Mouse (Mus musculus) liver, adult 2 months (tissue): ENCODE measurements around the gene Adamts6. TPM values are rescaled to one million over a fixed set of nuclear protein-coding genes. Genes with fewer than 3 reads are reported as not detected.

Source experiments
- DNase-seq: peaks from one replicate; pipeline ENCODE4 v3.0.0-alpha.2; 2011; ENCODE audit warnings: low read depth, low spot score; ENCODE audit errors: extremely low read depth
- H3K27ac ChIP-seq: fragments of 200-500 bp; replicated peaks from 2 replicates; pipeline ENCODE4 v1.5.1; 2012; ENCODE audit warnings: low read depth, mild to moderate bottlenecking, control low read depth, inconsistent platforms, low read length; ENCODE audit not compliant: insufficient read depth
- H3K27me3 ChIP-seq: fragments of 200-500 bp; 2 replicates; pipeline ENCODE4 v1.6.1; 2012; ENCODE audit warnings: mild to moderate bottlenecking, moderate library complexity, low read length, inconsistent platforms; ENCODE audit not compliant: control insufficient read depth, insufficient read depth
- H3K36me3 ChIP-seq: fragments of 200-500 bp; 2 replicates; pipeline ENCODE4 v1.6.1; 2012; ENCODE audit warnings: low read length, inconsistent platforms; ENCODE audit not compliant: control insufficient read depth, insufficient read depth
- H3K4me1 ChIP-seq: fragments of 200-500 bp; 2 replicates; pipeline ENCODE4 v1.6.1; 2011; ENCODE audit warnings: low read length; ENCODE audit not compliant: control insufficient read depth, insufficient read depth
- H3K4me3 ChIP-seq: fragments of 200-500 bp; 2 replicates; pipeline ENCODE4 v1.5.1; 2011; ENCODE audit warnings: low read depth, mild to moderate bottlenecking, control low read depth, low read length, moderate library complexity; ENCODE audit not compliant: insufficient read depth
- H3K79me2 ChIP-seq: fragments of 200-500 bp; 2 replicates; pipeline ENCODE4 v1.6.1; 2012; ENCODE audit warnings: inconsistent platforms, mild to moderate bottlenecking, low read length, moderate library complexity; ENCODE audit not compliant: control insufficient read depth, insufficient read depth
- H3K9ac ChIP-seq: fragments of 200-500 bp; 2 replicates; pipeline ENCODE4 v1.6.1; 2012; ENCODE audit warnings: low read depth, mild to moderate bottlenecking, control low read depth, inconsistent platforms, low read length
- CTCF ChIP-seq: fragments of 200-500 bp; IDR thresholded peaks from 2 replicates; pipeline ENCODE4 v1.5.1; 2011; ENCODE audit warnings: low read depth, low read length, control low read depth
- POLR2A ChIP-seq: fragments of 200-500 bp; IDR thresholded peaks from 2 replicates; pipeline ENCODE4 v1.6.1; 2011; ENCODE audit warnings: low read length, control low read depth; ENCODE audit not compliant: insufficient read depth; ENCODE audit errors: extremely low read depth
- WGBS: fragments of 180-500 bp; shearing (Covaris S2); methylation state at CpG from one replicate; pipeline ENCODE4 v1.1.7; 2018; 5-methylcytosine and 5-hydroxymethylcytosine counted together
- polyA plus RNA-seq: library from polyadenylated mRNA; depleted of rRNA; stranded (reverse); fragments of >200 nt; gene quantifications from 2 replicates; pipeline ENCODE4 v1.2.3, GENCODE M21; 2012
- total RNA-seq: library from RNA; depleted of rRNA; stranded (reverse); fragments of >200 nt; gene quantifications from 2 replicates; pipeline ENCODE4 v1.2.3, GENCODE M21; 2014

The Adamts6 gene
- total and polyA plus RNA-seq, 2 experiments = 0.75 to 2.1 TPM

- Histone ChIP-seq H3K4me3 (peak overlapping the region; percentile 45), H3K27me3 (no peaks in the 10 kb centered on the region), H3K9ac (peak overlapping the region; percentile 76), H3K79me2 (no peaks in the 10 kb centered on the region), H3K4me1 (peaks cover 1% of the 10 kb centered on the region; the same call in 1 of the 2 replicates), H3K27ac (peak overlapping the region; percentile 96), H3K36me3 (no peaks in the 10 kb centered on the region)
- TF ChIP-seq POLR2A (no peak), CTCF (no peak)
- WGBS = under 1% methylated on average over 10 of the region's 10 CpGs
- peak; percentile 94 for DNase-seq
These were observed 732 bp upstream of the Adamts6 start for GRCm38 (mm10) chr13:104286897-104287309.

GRCm38 (mm10) chr13:104288226-104288859 is 708 bp downstream of the Adamts6 start:
- 2% methylated on average over 7 of the region's 7 CpGs for WGBS
- Histone ChIP-seq H3K27me3 (no peaks in the 10 kb centered on the region), H3K4me3 (peak overlapping the region; percentile 52), H3K4me1 (peaks cover 1% of the 10 kb centered on the region; the same call in 1 of the 2 replicates), H3K79me2 (no peaks in the 10 kb centered on the region), H3K27ac (peak overlapping the region; percentile 78), H3K9ac (peak overlapping the region; percentile 66; the same call in 1 of the 2 replicates), H3K36me3 (no peaks in the 10 kb centered on the region)
- TF ChIP-seq POLR2A (no peak), CTCF (no peak)
- DNase-seq = peak; percentile 86

- TF ChIP-seq POLR2A = no peak
- no peak for TF ChIP-seq CTCF
- H3K27me3 ChIP-seq = no peaks in the 10 kb centered on the region
- peaks cover 1% of the 10 kb centered on the region; the same call in 1 of the 2 replicates for H3K4me1 ChIP-seq
- H3K36me3 ChIP-seq = no peaks in the 10 kb centered on the region
- no peak overlapping the region for H3K9ac ChIP-seq
- no peak overlapping the region for H3K27ac ChIP-seq
- no peaks in the 10 kb centered on the region for H3K79me2 ChIP-seq
- H3K4me3 ChIP-seq = no peak overlapping the region
- DNase-seq = no peak
These were observed 1.5 kb downstream of the Adamts6 start for GRCm38 (mm10) chr13:104289176-104289575.

GRCm38 (mm10) chr13:104295472-104295871 is 7.8 kb downstream of the Adamts6 start:
- Histone ChIP-seq H3K9ac (no peak overlapping the region), H3K36me3 (no peaks in the 10 kb centered on the region), H3K27ac (no peak overlapping the region), H3K4me1 (no peaks in the 10 kb centered on the region), H3K27me3 (no peaks in the 10 kb centered on the region), H3K79me2 (no peaks in the 10 kb centered on the region), H3K4me3 (no peak overlapping the region)
- 97% methylated on average over 1 of the region's 1 CpGs for WGBS
- DNase-seq = no peak
- TF ChIP-seq CTCF (no peak), POLR2A (no peak)

- H3K36me3 ChIP-seq = no peaks in the 10 kb centered on the region
- H3K27me3 ChIP-seq = no peaks in the 10 kb centered on the region
- no peak overlapping the region for H3K27ac ChIP-seq
- TF ChIP-seq CTCF (no peak), POLR2A (no peak)
- H3K4me1 ChIP-seq = no peaks in the 10 kb centered on the region
- no peak for DNase-seq
- no peaks in the 10 kb centered on the region for H3K79me2 ChIP-seq
- WGBS = 89% methylated on average over 3 of the region's 3 CpGs
- H3K9ac ChIP-seq = no peak overlapping the region
- no peak overlapping the region for H3K4me3 ChIP-seq
These were observed 41.7 kb downstream of the Adamts6 start for GRCm38 (mm10) chr13:104329336-104329735.

GRCm38 (mm10) chr13:104329742-104330141 is 42.1 kb downstream of the Adamts6 start:
- Histone ChIP-seq H3K9ac (no peak overlapping the region), H3K79me2 (no peaks in the 10 kb centered on the region), H3K36me3 (no peaks in the 10 kb centered on the region), H3K27ac (no peak overlapping the region), H3K4me3 (no peak overlapping the region), H3K27me3 (no peaks in the 10 kb centered on the region), H3K4me1 (no peaks in the 10 kb centered on the region)
- TF ChIP-seq POLR2A = no peak
- TF ChIP-seq CTCF = no peak
- 89% methylated on average over 2 of the region's 2 CpGs for WGBS
- DNase-seq = no peak
